Mouse (Mus musculus) mouse trophoblast stem cell (cell line): Measurements from ENCODE around the gene Postn.

Experiments
- in situ Hi-C, 2 experiments: fragments of 300-500 bp; cut with MseI, MboI; formaldehyde crosslinking; loops; 2 replicates in 1 of 2; 3 replicates in 1 of 2; pipeline ENCODE4 v1.15.1; 2025

The Postn gene

DNA sequence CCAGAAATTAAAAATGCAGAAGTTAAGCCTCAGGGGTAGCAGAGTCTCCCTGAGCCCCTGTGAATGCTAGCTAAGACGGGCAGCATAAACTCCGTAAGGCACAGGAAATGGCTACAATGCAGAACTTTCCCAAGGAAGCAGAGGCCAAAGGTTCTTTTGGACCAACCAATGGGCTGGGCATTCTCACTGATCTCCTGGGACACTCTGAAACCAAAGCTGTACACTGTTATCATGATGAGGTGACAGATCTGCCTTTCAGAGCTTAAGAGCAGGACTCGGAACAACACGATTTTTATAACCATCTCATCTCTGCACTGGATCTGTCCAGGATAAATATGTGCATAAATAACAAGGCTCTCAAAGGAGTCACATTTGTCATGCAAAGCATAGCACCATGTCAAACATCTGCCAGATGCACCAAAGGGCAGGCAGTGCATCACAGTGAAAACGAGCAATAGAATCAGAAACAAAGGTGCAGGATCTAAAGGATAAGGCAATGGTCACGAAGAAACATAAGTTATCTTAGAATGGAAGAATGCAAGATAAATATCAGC is 57.0 kb downstream of the Postn start:
- in situ Hi-C loops: no loop called here

DNA sequence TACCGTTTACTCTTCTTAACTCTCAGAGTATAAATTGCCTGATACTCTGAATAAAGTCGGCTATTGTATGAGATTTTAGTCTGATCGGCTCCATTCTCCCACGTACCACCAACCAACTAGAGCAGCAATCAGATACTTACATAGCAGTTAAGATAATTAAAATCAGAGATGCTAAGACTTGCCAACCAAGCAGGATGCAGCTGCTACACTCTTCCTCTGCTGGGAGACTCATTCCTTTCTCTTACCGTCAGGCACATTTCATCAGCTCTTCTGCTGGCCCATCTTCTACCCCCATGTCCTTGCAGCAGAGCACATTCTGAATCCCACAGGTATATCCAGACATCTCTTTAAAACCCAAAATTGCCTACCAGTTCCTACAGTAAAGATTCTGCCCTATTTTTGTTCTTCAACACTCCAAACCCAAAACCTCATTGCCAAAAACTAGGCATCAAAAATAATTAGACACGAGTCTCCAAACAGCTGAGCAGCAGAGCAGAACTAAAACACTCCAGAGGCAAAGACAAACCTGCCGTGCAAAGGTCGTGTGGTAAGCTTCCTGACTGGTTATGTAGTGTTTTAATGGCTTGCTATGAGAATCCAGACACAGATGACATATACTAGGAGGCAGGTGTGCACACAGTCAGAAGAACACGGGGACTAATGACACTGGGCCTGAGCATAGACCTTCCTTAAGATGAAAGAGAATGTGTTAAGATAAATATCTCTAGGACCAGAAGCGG is 59.5 kb downstream of the Postn start:
- in situ Hi-C loops: no loop called here

DNA sequence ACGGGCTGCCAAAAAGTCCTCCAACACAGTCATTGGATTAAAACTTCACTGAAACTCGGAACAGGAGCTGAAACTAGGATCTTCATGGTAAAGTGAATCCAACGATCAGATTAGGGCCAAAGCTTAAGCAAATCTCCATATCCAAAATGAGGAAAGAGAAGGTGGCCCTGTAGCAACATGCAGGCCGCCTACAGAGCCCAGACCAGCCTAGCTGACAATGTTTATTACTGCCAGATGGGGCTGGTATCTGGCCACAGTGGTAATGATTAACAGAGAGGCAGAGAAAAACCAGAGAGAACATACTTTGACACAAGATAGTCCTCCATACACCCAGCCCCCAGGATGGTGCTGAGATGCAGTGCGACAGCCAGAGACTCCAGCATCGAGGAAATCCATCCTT is 60.1 kb downstream of the Postn start:
- in situ Hi-C loops: no loop called here

DNA sequence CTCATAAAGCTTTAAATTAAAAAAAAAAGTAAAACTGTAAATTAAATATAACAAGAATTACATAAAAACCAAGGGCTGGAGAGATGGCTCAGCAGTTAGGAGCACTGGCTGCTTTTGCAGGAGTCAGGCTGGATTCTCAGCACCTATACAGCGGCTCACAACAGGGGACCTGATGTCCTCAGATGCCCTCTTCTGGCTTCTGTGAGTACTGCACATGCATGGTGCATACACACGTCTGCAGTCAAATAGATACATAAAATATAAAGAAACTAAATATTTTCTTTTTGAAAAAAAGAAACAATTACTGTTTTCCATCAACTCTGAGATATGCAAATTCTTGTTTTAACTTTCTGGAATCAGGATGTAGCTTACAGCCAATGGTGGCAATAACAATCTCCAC is 60.8 kb downstream of the Postn start:
- in situ Hi-C loops: no loop called here

DNA sequence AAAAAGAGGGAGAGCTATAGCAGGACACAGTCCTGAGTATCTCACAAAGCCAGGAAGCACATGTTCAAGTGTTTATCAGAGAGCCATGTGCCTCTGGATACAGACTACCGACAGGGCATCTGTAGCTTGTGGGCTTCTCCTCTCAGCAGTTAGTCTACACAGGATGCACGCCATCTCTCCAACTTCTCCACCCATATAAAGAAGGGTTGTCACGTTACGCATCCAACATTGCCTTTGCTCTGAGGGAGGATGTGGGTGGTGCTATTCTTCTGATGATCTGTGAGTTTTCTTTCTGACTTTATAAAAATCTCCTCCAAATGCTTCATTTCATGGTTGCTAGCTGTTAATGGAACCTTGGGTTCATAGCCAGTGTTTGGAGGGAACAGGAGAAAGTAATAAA is 63.2 kb downstream of the Postn start:
- in situ Hi-C loops: no loop called here

DNA sequence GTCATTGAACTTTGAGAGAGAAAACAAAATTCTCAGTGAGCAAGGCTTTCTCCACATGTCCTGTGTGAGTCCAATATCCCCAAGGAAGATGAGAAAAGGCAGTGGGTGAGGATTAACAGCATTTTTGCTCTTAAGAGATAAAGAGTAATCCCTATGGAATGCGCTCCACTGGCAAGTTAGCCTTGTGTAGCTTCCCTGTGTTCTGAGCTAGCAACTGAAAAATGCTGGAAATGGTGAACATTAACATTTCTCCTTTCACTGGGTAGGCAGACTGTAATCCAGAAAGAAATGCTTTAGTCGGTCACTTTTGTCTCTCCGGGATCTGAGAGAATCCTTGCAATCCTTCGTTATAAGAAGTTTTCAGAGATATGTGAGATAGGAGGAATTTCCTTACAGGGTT is 70.8 kb downstream of the Postn start:
- in situ Hi-C loops: no loop called here

DNA sequence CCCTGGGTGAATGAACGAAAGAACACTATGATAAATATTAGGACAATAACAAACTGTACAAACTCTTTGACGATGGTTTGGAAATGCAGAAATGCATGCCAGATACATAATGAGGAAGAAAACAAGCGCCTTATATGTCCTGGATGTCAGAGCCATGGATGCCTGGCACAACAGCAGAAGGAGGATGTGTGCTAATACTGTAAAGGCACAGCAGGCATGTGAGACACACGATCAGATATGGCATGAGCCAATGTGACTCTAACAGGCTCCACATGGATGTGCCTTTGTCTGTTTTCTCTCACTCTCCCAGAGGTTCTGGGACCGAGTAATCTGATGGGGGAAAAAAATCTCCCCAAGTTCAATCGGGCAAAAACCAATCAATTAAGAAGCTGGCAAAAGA is 71.3 kb downstream of the Postn start:
- in situ Hi-C loops: no loop called here

DNA sequence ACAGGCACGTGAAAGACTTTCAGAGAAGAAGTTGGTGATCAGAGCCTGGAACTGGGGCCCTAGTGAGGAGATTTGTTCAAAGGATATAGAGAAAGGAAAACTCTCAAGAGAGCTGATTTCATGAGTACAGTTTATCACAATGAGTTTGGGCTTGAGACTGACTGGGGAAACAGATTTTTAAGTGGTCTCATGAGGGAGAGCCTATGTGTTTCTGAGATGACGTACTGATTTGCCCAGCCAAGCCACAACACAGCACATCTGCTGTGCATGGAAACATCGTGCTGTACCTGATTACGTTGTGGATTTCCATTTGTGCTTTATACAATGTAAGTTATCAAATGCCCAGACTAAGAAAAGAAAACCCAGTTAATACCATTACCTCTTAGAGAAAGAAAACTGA is 71.7 kb downstream of the Postn start:
- in situ Hi-C loops: no loop called here

DNA sequence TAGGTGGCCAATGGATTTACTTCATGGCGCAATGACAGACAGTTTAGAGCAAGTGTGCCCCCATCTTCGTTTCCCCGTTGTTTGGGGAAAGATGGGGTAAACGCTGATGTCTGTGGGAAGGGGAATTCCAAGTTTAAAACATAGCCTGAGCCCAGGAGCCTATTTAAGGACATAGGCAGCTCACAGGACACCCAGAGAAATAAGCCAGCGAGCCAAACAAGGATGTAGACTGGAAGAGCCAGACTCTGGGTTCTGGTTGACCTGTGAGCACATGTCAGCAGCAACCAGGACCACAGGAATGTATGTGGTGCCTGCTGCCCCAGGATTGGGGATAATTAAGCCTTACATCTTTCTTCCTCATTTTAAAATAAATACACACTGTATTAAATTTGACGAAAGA is 73.7 kb downstream of the Postn start:
- in situ Hi-C loops: no loop called here

DNA sequence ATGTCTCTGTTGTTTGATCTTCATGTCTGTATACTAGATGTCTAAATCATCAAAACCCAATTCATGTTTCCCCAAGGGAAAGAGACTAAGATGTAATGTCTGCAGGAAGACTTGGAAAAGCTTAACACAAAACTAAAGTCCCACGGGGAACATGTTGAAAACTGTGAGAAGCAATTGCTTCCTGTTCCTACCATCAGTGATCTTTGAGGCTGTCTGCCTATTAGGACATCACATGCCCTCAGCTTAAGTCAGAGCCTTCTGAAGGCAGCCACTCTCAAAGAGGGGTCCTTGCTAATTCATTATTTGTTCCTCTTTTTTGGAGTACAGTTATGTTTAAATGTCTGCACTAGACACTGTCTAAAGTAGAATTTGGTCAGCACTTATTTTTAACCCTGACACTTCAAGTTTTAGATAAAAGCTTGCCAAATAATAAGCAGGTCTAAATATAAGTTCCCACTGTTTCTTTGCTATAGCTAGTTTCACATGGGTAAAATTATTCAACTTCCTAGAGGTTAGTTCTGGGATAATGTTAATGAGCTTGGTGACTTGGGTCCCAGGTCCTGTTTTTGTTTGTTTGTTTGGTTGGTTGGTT is 75.6 kb downstream of the Postn start:
- in situ Hi-C loops: no loop called here
